Mouse (Mus musculus): ENCODE measurements around the gene Ywhae.

Ywhae gene

GRCm38 (mm10) chr11:75796029-75796445 is 63.4 kb downstream of the Ywhae start, which contains the start of gene Doc2b:
Gene Doc2b (minus strand): TSS chr11:75796049.
- peak in 1 of 2 experiments; percentile 11 for DNase-seq

GRCm38 (mm10) chr11:75796536-75797246 is 64.0 kb downstream of the Ywhae start:
- no peak for DNase-seq

GRCm38 (mm10) chr11:75801369-75801768 is 68.7 kb downstream of the Ywhae start:
- no peak for DNase-seq

GRCm38 (mm10) chr11:75801771-75802550 is 69.3 kb downstream of the Ywhae start:
- DNase-seq, result no peak

GRCm38 (mm10) chr11:75807486-75807885 is 74.8 kb downstream of the Ywhae start:
- DNase-seq, result peak in 1 of 2 experiments; percentile 20

- no peak for DNase-seq
These were observed 77.9 kb downstream of the Ywhae start for GRCm38 (mm10) chr11:75810526-75810925.

GRCm38 (mm10) chr11:75811900-75812299 is 79.2 kb downstream of the Ywhae start:
- DNase-seq, result peak; percentile 88 to 93

- DNase-seq, result peak; percentile 5 to 49
These were observed 80.4 kb downstream of the Ywhae start for GRCm38 (mm10) chr11:75813085-75813484.

Measured in kidney, postnatal 25 days (tissue).